Mouse (Mus musculus): ENCODE measurements around the gene Slc38a2. TPM values are rescaled to one million over a fixed set of nuclear protein-coding genes. Genes with fewer than 3 reads are reported as not detected.

Slc38a2 gene
- polyA plus RNA-seq, 1 experiment from 2014 or later = 27.9 TPM

DNA sequence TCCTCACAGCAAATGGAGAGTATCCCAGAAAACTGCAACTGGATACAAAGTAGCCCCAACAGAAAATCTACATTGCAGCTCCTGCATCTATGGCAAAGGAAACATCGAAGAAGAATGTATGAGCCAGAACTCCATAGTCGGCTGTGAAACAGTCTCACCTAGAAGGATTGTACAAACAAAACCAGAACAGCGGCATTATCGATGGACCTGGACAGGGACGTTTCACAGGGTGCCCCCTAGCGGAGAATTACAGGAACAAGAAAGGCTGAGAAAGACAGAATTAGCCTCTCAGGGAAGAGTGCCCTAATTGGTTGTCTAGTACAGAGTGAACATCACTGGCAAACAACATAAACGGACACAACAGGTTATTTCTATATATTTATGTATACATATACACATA lies 32.9 kb downstream of the Slc38a2 start:
- no peak overlapping the region for H3K9ac ChIP-seq (ENCODE audit: low read depth, low read length)
- no peaks in the 10 kb centered on the region for H3K4me1 ChIP-seq (replicated peaks; ENCODE audit: control insufficient read depth, insufficient read depth, low read length)
- WGBS = 3% methylated on average over 7 of the region's 7 CpGs

DNA sequence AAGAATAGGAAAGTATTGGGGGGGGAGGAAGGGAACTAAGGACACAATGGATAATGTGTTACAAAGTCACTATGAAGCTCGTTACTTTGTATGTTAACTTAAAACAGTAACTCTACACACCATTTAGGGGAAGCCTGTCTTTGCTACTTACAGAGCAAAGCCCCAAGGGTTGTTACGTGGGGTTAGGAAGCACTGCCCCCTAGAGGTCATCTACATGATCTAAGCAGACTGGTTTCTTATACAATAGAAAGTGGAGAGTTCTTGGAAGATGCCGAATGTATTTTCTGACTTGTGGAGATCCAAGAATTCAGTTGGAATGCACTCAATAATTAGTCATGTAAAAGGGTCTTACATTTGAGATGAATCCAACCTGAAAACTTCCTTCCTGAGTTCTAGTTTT lies 33.6 kb downstream of the Slc38a2 start:
- H3K36me3 ChIP-seq (ENCODE audit: control insufficient read depth, insufficient read depth) = no peaks in the 10 kb centered on the region
- TF ChIP-seq CTCF (IDR thresholded peaks at IDR 0.05; ENCODE audit: low read depth) = peak; percentile 94
- no peak for ATAC-seq
- no peaks in the 10 kb centered on the region for H3K27me3 ChIP-seq (replicated peaks; ENCODE audit: control insufficient read depth, insufficient read depth, low read length)
- WGBS = 4% methylated on average over 3 of the region's 3 CpGs
- H3K9ac ChIP-seq (ENCODE audit: low read depth, low read length) = no peak overlapping the region
- no peak overlapping the region for H3K27ac ChIP-seq (ENCODE audit: low read depth, low read length)
- no peaks in the 10 kb centered on the region for H3K4me1 ChIP-seq (replicated peaks; ENCODE audit: control insufficient read depth, insufficient read depth, low read length)
- H3K4me3 ChIP-seq (ENCODE audit: low read depth, low read length) = peak overlapping the region; percentile 4; the same call in 1 of the 2 replicates
- H3K4me2 ChIP-seq (replicated peaks; ENCODE audit: low read depth) = peak overlapping the region; percentile 55
- H3K9me3 ChIP-seq (ENCODE audit: control insufficient read depth) = no peaks in the 10 kb centered on the region

More for the DNA sequence above, 32.9 kb downstream of the Slc38a2 start:
- no peak overlapping the region for H3K27ac ChIP-seq (ENCODE audit: low read depth, low read length)
- H3K4me2 ChIP-seq (replicated peaks; ENCODE audit: low read depth) = peak overlapping the region; percentile 55
- H3K9me3 ChIP-seq (ENCODE audit: control insufficient read depth) = no peaks in the 10 kb centered on the region
- no peaks in the 10 kb centered on the region for H3K27me3 ChIP-seq (replicated peaks; ENCODE audit: control insufficient read depth, insufficient read depth, low read length)
- H3K4me3 ChIP-seq (ENCODE audit: low read depth, low read length) = peak overlapping the region; percentile 4; the same call in 1 of the 2 replicates
- H3K36me3 ChIP-seq (ENCODE audit: control insufficient read depth, insufficient read depth) = no peaks in the 10 kb centered on the region
- TF ChIP-seq CTCF (IDR thresholded peaks at IDR 0.05; ENCODE audit: low read depth) = peak; percentile 90
- ATAC-seq = 0 out of 2 replicates have a peak, but pooled peaks have one; percentile 44

DNA sequence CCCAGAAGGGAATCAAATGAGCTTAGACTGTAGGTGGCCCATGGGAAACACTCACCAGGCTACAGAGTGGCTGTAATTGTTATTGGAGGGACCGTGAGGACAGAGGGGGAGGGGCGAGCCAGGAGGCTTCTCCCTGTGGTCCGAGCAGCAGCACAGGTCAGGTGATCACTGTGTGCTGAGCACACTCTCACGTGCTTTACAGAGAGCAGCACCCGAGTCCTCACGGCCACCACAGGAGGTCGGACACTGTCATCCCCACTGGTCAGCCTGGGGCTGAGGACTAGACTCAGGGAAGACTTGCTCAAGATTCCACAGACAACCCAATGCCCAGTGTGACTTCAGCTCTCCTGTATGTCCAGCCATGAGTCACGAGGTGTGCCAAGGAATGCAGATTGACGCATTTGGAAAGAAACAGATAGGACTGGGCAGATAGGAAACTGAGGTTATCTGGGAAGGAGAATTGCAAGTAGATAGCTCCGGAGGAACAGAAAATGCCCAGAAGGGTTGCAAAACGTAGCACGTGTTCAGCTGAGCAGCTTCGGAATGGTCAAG lies 38.9 kb downstream of the Slc38a2 start:
- Histone ChIP-seq H3K4me1 (replicated peaks; ENCODE audit: control insufficient read depth, insufficient read depth, low read length) (peaks cover 6% of the 10 kb centered on the region; the same call in 1 of the 2 replicates), H3K4me2 (replicated peaks; ENCODE audit: low read depth) (peak overlapping the region; percentile 40), H3K27me3 (replicated peaks; ENCODE audit: control insufficient read depth, insufficient read depth, low read length) (no peaks in the 10 kb centered on the region), H3K27ac (ENCODE audit: low read depth, low read length) (peak overlapping the region; percentile 41), H3K4me3 (ENCODE audit: low read depth, low read length) (peak overlapping the region; percentile 3; the same call in 1 of the 2 replicates), H3K36me3 (ENCODE audit: control insufficient read depth, insufficient read depth) (no peaks in the 10 kb centered on the region), H3K9ac (ENCODE audit: low read depth, low read length) (peak overlapping the region; percentile 40; the same call in 1 of the 2 replicates), H3K9me3 (ENCODE audit: control insufficient read depth) (no peaks in the 10 kb centered on the region)
- no peak for TF ChIP-seq CTCF (IDR thresholded peaks at IDR 0.05; ENCODE audit: low read depth)
- peak; percentile 32; the same call in 1 of the 2 replicates for ATAC-seq
- WGBS = 26% methylated on average over 13 of the region's 13 CpGs

DNA sequence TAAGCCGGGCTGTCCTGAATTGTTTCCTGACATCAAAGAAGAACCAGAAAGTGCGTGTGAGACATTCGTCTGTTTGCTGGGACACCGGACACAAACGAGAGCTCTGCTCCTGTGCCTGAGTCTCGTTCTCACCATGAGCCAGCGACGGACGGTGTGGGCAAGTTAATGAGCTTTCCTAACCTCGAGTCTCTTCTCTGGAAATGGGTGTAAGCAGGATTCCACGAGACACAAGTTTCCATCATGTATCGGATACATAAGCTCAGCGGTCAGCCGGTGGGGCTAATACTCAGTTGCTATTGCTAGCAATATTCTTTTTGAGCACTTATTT lies 41.3 kb downstream of the Slc38a2 start:
- Histone ChIP-seq H3K4me2 (replicated peaks; ENCODE audit: low read depth) (peak overlapping the region; percentile 61), H3K27ac (ENCODE audit: low read depth, low read length) (peak overlapping the region; percentile 74), H3K9me3 (ENCODE audit: control insufficient read depth) (no peaks in the 10 kb centered on the region), H3K27me3 (replicated peaks; ENCODE audit: control insufficient read depth, insufficient read depth, low read length) (no peaks in the 10 kb centered on the region), H3K4me1 (replicated peaks; ENCODE audit: control insufficient read depth, insufficient read depth, low read length) (peaks cover 9% of the 10 kb centered on the region; the same call in 1 of the 2 replicates), H3K4me3 (ENCODE audit: low read depth, low read length) (peak overlapping the region; percentile 22), H3K9ac (ENCODE audit: low read depth, low read length) (peak overlapping the region; percentile 28; the same call in 1 of the 2 replicates), H3K36me3 (ENCODE audit: control insufficient read depth, insufficient read depth) (no peaks in the 10 kb centered on the region)
- WGBS = 37% methylated on average over 14 of the region's 14 CpGs
- no peak for TF ChIP-seq CTCF (IDR thresholded peaks at IDR 0.05; ENCODE audit: low read depth)
- no peak for ATAC-seq

DNA sequence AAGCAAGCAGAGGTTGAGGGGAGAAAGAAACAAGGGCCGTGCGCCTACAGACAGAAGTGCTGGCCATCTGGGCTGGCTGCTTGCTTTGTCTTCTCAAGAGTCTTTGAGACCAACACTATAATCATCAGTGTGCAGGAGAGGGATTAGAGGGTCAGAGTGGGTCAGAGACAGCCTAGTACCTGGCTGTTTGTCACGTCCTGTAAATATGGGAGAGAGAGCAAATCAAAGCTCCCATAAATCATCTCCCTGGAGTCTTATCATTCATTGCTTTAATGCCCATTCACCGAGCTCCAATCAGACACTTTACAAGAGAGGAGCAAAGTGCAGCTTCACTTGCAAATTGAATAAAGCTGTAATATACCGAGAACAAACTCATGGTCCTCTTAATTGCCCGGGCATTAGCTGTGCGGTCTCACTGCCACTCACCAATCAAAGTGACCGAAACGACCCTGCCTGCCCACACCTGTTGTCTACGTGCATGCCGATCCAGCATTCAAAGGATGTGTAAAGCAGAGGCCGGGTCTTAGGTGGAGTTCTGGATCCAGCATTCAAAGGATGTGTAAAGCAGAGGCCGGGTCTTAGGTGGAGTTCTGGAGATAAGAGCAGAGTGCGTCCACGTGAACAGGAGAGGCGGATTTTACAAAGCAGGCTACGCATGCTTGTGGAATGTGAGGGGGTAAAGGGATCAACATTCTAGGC lies 41.8 kb downstream of the Slc38a2 start:
- ATAC-seq = peak; percentile 84
- Histone ChIP-seq H3K9me3 (ENCODE audit: control insufficient read depth) (no peaks in the 10 kb centered on the region), H3K4me2 (replicated peaks; ENCODE audit: low read depth) (peak overlapping the region; percentile 61), H3K4me3 (ENCODE audit: low read depth, low read length) (peak overlapping the region; percentile 22), H3K9ac (ENCODE audit: low read depth, low read length) (peak overlapping the region; percentile 28; the same call in 1 of the 2 replicates), H3K27ac (ENCODE audit: low read depth, low read length) (peak overlapping the region; percentile 74), H3K27me3 (replicated peaks; ENCODE audit: control insufficient read depth, insufficient read depth, low read length) (no peaks in the 10 kb centered on the region), H3K4me1 (replicated peaks; ENCODE audit: control insufficient read depth, insufficient read depth, low read length) (peaks cover 9% of the 10 kb centered on the region; the same call in 1 of the 2 replicates), H3K36me3 (ENCODE audit: control insufficient read depth, insufficient read depth) (no peaks in the 10 kb centered on the region)
- no peak for TF ChIP-seq CTCF (IDR thresholded peaks at IDR 0.05; ENCODE audit: low read depth)
- 31% methylated on average over 17 of the region's 17 CpGs for WGBS

DNA sequence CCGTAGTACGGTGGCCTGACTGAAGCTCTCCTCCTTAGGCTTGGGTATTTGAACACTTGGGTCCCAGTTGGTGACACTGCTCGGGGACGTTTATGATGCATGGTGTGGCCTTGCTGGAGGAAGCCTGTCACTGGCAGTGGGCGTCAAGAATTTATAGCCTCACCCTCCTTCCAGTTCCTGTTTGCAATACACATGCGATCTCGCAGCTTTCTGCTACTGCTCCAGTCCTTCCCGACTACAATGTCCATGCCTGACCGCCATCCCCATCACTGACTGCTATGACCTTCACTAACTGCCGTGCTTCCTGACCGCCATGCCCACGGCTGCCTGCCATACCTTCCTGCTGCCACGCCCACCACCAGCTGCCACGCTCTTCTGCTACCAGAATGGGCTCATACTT lies 44.0 kb downstream of the Slc38a2 start:
- Histone ChIP-seq H3K27me3 (replicated peaks; ENCODE audit: control insufficient read depth, insufficient read depth, low read length) (no peaks in the 10 kb centered on the region), H3K9ac (ENCODE audit: low read depth, low read length) (no peak overlapping the region), H3K4me2 (replicated peaks; ENCODE audit: low read depth) (no peak overlapping the region), H3K4me1 (replicated peaks; ENCODE audit: control insufficient read depth, insufficient read depth, low read length) (peaks cover 9% of the 10 kb centered on the region; the same call in 1 of the 2 replicates), H3K36me3 (ENCODE audit: control insufficient read depth, insufficient read depth) (no peaks in the 10 kb centered on the region), H3K4me3 (ENCODE audit: low read depth, low read length) (no peak overlapping the region), H3K9me3 (ENCODE audit: control insufficient read depth) (no peaks in the 10 kb centered on the region), H3K27ac (ENCODE audit: low read depth, low read length) (peak overlapping the region; percentile 41; the same call in 1 of the 2 replicates)
- TF ChIP-seq CTCF (IDR thresholded peaks at IDR 0.05; ENCODE audit: low read depth) = no peak
- WGBS = 68% methylated on average over 14 of the region's 14 CpGs
- ATAC-seq = no peak

Measured in intestine, postnatal 0 days (tissue).